Mouse (Mus musculus) embryonic facial prominence, embryonic 11.5 days (tissue): ENCODE data around the gene Bbs1. TPM values are rescaled to one million over a fixed set of nuclear protein-coding genes. Genes with fewer than 3 reads are reported as not detected.
"Not testable (repeated sequence)": the region's sequence is repeated elsewhere in the genome, so short reads cannot be mapped to it uniquely, and the experiment has no call there.

Experiments used
- ATAC-seq: fragments of 200-750 bp; cut with Nextera tagmentation; replicated peaks from 2 replicates; pipeline ENCODE4 v1.8.0; 2017; ENCODE audit warnings: low read depth; ENCODE audit not compliant: insufficient number of reproducible peaks, low FRiP score, low TSS enrichment
- DNase-seq: peaks from one replicate; pipeline ENCODE4 v3.0.0-alpha.2; 2015; ENCODE audit warnings: low spot score
- H3K27ac ChIP-seq: fragments of 300-500 bp; sonication (generic); replicated peaks from 2 replicates; pipeline ENCODE4 v1.5.1; 2014; ENCODE audit warnings: mild to moderate bottlenecking, low read depth, low read length, control low read depth
- H3K27me3 ChIP-seq: fragments of 300-500 bp; sonication (generic); 2 replicates; pipeline ENCODE4 v1.6.1; 2014; ENCODE audit warnings: mild to moderate bottlenecking, low read length, moderate library complexity, mixed read lengths; ENCODE audit not compliant: control insufficient read depth, insufficient read depth
- H3K36me3 ChIP-seq: fragments of 300-500 bp; sonication (generic); replicated peaks from 2 replicates; pipeline ENCODE4 v1.6.1; 2014; ENCODE audit warnings: low read depth, mild to moderate bottlenecking, low read length, moderate library complexity, mixed read lengths; ENCODE audit not compliant: control insufficient read depth, insufficient read depth
- H3K4me1 ChIP-seq: fragments of 300-500 bp; sonication (generic); 2 replicates; pipeline ENCODE4 v1.6.1; 2014; ENCODE audit warnings: low read length, mixed read lengths; ENCODE audit not compliant: control insufficient read depth, insufficient read depth
- H3K4me2 ChIP-seq: fragments of 300-500 bp; sonication (generic); 2 replicates; pipeline ENCODE4 v1.6.1; 2014; ENCODE audit warnings: low read depth, mild to moderate bottlenecking, control low read depth, low read length, moderate library complexity
- H3K4me3 ChIP-seq: fragments of 300-500 bp; sonication (generic); 2 replicates; pipeline ENCODE4 v1.5.1; 2014; ENCODE audit warnings: low read depth, low read length, control low read depth
- H3K9ac ChIP-seq: fragments of 300-500 bp; sonication (generic); replicated peaks from 2 replicates; pipeline ENCODE4 v1.6.1; 2014; ENCODE audit warnings: mild to moderate bottlenecking, control low read depth, low read length
- H3K9me3 ChIP-seq: fragments of 300-500 bp; sonication (generic); replicated peaks from 2 replicates; pipeline ENCODE4 v1.6.1; 2016; ENCODE audit warnings: mild to moderate bottlenecking, low read length, inconsistent platforms, mixed read lengths; ENCODE audit not compliant: control insufficient read depth
- WGBS: fragments of 180-500 bp; shearing (Covaris S2); extraction: QIAGEN DNeasy Blood & Tissue Kit; methylation state at CpG from one replicate; pipeline ENCODE4 v1.1.7; 2014; 5-methylcytosine and 5-hydroxymethylcytosine counted together
- polyA plus RNA-seq: library from polyadenylated mRNA; unstranded; fragments of >200 nt; fragmentation: Nextera tagmentation; extraction: Ambion mirVana; gene quantifications from 2 replicates; pipeline ENCODE4 v1.2.1, GENCODE M21; 2014

Bbs1 gene
- 4.7 and 4.8 TPM in 2 replicates for polyA plus RNA-seq

DNA sequence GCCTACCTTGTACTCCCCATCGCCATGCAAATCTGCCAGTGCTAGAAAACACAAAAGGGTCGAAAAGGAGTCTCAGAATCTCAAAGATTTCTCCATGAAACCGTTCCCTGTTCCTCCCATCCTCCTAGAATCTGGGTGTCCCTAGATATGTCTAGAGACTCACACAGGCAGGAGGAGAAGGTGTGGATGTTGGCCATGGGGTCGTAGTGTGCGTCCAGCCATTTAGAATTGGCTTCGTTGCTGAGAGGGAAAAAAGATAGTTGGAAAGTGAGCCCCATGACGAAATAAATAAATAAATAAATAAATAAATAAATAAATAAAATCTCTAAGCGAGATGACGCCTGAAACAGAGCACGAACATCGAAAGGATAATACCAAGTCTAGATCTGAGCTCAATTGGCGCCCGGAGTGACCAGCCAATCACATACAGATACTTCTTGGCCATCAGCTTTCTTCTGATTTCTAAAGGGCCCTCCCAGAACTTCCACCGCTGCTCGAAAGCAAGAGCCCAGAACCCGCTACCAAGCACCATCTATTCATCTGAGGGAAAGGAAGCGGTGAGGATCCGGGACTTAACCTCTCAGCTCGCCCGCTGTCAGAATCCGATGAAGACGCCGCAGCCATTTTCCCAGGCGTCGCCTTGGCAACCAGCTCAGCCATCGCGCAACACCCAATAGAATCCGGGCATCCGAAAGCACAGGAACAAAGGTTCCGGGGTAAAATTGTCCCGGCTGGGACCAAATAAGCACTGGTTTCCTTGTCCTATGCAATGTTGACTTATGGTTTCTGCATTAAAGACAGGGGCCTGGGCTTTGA lies at the start of gene Bbs1:
TSS of gene Bbs1 (minus strand) at position 650 of the 816 bp plus-strand sequence.
- ATAC-seq = no peak; the same call in 1 of the 2 replicates

GRCm38 (mm10) chr19:4948641-4949040 lies 42.2 kb upstream of the Bbs1 start:
- WGBS = 91% methylated on average over 9 of the region's 9 CpGs
- DNase-seq, H3K27ac ChIP-seq, H3K9me3 ChIP-seq, H3K9ac ChIP-seq, H3K4me2 ChIP-seq, H3K36me3 ChIP-seq, H3K4me1 ChIP-seq, H3K27me3 ChIP-seq, ATAC-seq, H3K4me3 ChIP-seq: not testable (repeated sequence)

More for the DNA sequence above, at the start of gene Bbs1:
- no peak within 1 kb of the TSS for H3K27ac ChIP-seq
- DNase-seq = peak; percentile 88
- H3K27me3 ChIP-seq = no peaks in the 10 kb centered on the region
- H3K9me3 ChIP-seq = no peaks in the 10 kb centered on the region
- H3K4me2 ChIP-seq = peak within 1 kb of the TSS; percentile 36
- peak within 1 kb of the TSS; percentile 54 for H3K9ac ChIP-seq
- peak within 1 kb of the TSS; percentile 50 for H3K4me3 ChIP-seq
- 8% methylated on average over 31 of the region's 31 CpGs for WGBS
- H3K4me1 ChIP-seq = no peaks in the 10 kb centered on the region
- H3K36me3 ChIP-seq = peaks cover 9% of the 10 kb centered on the region; the same call in 1 of the 2 replicates

DNA sequence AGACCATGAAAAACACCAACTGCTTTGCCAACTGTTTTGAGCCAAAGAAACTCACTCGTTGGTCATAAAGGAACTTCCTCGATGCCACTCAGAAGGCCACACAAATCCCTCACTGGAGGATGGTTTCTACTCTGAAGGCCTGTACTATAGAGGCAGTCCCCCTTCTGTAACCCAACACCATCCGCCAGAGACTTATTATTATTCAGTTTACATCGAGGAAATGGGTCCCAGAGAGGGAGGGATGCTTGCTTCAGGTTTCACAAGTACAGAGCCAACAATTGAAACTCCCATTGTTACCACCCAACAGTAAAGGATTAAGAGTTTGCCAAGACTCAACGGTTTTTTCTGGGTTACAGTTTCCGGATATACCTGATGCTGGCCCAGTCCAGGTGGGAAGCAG lies 39.1 kb upstream of the Bbs1 start:
- Histone ChIP-seq H3K9ac (no peak overlapping the region), H3K4me1 (peaks cover 4% of the 10 kb centered on the region), H3K27me3 (peaks cover 4% of the 10 kb centered on the region), H3K27ac (no peak overlapping the region), H3K9me3 (no peaks in the 10 kb centered on the region), H3K4me3 (no peak overlapping the region), H3K4me2 (no peak overlapping the region), H3K36me3 (no peaks in the 10 kb centered on the region)
- ATAC-seq (no peak), DNase-seq (peak; percentile 16)
- WGBS = 42% methylated on average over 6 of the region's 6 CpGs

DNA sequence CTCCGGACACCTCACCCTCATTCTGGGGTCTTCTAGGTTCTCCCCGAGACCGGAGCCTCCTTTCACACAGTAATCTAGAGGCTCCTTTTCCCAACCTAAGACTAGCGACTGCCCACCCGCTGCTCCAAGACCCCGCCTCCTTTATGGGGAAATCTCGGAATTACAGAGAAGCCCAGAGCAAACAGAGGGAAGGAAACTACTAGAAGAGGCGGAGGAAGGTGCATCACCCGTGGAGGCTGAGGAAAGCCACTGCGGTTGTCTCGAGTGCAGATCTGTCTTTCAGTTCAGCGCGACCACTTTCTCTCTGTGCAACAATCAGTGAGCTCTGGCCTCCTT lies 36.8 kb upstream of the Bbs1 start:
- peak overlapping the region; percentile 61 for H3K4me3 ChIP-seq
- 8% methylated on average over 13 of the region's 13 CpGs for WGBS
- no peak for DNase-seq
- ATAC-seq = no peak
- H3K36me3 ChIP-seq = no peaks in the 10 kb centered on the region
- peaks cover 4% of the 10 kb centered on the region for H3K4me1 ChIP-seq
- peak overlapping the region; percentile 59 for H3K9ac ChIP-seq
- no peaks in the 10 kb centered on the region for H3K9me3 ChIP-seq
- H3K4me2 ChIP-seq = peak overlapping the region; percentile 96
- peaks cover 4% of the 10 kb centered on the region for H3K27me3 ChIP-seq
- H3K27ac ChIP-seq = no peak overlapping the region

DNA sequence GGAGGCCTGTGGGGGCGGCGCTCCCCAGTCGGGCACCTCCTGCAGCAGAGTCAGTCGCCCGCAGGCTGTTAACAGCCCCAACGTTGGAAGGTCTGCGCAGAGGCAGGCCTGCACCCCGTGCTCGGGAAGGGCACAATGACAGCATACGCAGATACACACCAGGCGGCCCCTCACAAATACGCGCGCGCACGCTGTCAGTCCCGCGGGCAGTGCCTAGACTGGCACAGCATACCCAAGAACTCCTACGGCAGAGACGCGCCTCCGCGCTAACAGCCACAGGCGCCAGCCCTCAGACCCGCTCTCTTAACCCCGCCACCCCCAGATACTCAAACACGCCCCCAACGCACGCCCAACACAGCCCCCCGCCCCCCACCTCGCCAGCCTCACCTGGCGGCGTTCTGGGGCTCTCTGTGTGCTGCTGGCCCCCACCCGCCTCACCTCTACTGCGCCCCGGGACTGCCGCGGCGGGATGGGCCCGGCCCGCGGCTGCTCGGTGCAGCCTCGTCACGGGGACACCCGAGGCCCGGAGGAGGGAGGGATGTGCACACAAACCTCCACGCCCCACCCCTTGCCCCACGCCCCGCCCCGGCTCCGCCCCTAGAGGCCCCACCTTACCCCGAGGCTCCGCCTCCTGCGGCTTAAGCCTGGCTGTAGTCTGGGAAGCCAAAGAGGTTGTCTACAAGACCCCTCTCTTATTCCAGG lies 36.3 kb upstream of the Bbs1 start, which contains the start of gene Peli3:
TSS of gene Peli3 (minus strand) at position 577 of the 702 bp plus-strand sequence.
- Histone ChIP-seq H3K4me1 (peaks cover 4% of the 10 kb centered on the region), H3K36me3 (no peaks in the 10 kb centered on the region), H3K4me2 (peak within 1 kb of the TSS; percentile 96), H3K27me3 (peaks cover 4% of the 10 kb centered on the region), H3K27ac (no peak within 1 kb of the TSS), H3K9ac (peak within 1 kb of the TSS; percentile 59), H3K9me3 (no peaks in the 10 kb centered on the region), H3K4me3 (peak within 1 kb of the TSS; percentile 61)
- DNase-seq = peak; percentile 90
- peak; percentile 85 for ATAC-seq
- under 1% methylated on average over 49 of the region's 55 CpGs for WGBS

DNA sequence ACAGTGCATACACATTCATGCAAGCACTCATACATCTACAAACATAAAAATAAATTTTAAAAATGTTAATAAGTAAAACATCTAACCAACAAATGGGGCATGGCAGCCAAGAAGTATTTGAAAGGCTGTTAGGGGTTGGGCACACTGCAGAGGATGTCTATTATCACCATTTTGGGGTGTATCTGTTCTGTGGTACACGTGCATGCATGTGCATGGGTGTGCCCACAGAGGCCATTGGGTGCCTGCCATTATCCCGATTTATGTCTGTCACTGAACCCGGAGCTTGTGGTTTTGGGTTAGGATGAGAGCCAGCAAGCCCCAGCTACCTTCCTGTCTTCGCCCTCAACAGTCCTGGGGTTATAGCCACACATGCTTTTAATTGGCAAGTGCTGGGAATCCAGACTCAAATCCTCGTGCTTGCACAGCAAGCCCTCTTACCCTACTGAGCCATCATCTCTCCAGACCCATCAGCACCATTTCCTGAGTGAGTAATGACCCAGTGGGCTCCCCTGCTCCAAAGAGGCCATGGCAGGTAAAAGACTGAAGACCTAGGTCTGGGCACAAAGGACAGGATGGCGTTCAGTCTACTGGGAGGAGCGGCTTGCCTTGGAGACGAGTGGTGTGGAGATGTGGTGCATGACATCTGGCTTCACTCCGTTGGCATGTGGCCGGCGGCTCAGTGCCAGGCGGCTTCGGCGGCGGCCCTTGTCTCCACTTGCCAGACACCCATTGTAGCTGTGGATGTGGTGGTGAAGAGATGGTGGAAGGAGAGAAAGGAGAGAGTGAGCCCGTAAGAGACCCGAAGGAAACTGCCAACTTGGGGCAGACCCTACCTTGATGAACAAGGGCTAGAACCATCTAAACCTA lies 31.2 kb upstream of the Bbs1 start:
- no peak overlapping the region for H3K27ac ChIP-seq
- no peaks in the 10 kb centered on the region for H3K36me3 ChIP-seq
- H3K27me3 ChIP-seq = peaks cover 4% of the 10 kb centered on the region
- H3K4me3 ChIP-seq = no peak overlapping the region
- DNase-seq (no peak), ATAC-seq (no peak)
- WGBS = 85% methylated on average over 17 of the region's 17 CpGs
- H3K4me1 ChIP-seq = peaks cover 4% of the 10 kb centered on the region
- H3K9me3 ChIP-seq = no peaks in the 10 kb centered on the region
- no peak overlapping the region for H3K4me2 ChIP-seq
- no peak overlapping the region for H3K9ac ChIP-seq

DNA sequence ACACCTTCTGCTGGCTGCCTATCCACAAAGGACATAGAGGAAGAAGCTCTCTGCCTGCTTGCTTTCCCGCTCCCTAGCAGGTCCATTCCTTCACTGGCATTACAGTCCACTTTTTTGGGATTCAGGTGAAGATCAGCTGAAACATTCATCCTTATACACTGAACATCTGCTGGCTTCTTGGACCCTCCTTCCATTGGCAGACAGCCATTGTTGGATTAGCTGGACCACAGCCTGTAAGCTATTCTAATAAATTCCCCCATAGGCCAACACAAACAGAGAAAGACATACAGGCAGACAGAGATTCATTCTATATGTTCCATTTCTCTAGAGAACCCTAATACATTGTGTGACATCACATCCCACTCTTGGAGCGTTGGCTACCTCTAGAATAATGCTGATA lies 30.5 kb upstream of the Bbs1 start:
- Histone ChIP-seq H3K4me3 (no peak overlapping the region), H3K27ac (no peak overlapping the region), H3K9ac (no peak overlapping the region), H3K9me3 (no peaks in the 10 kb centered on the region), H3K4me1 (no peaks in the 10 kb centered on the region), H3K36me3 (no peaks in the 10 kb centered on the region), H3K4me2 (no peak overlapping the region), H3K27me3 (no peaks in the 10 kb centered on the region)
- DNase-seq (no peak), ATAC-seq (no peak)
- 83% methylated on average over 2 of the region's 2 CpGs for WGBS
